Mouse (Mus musculus) kidney, adult 2 months (tissue): Measurements from ENCODE around the gene Scnn1a. TPM values are rescaled to one million over a fixed set of nuclear protein-coding genes. Genes with fewer than 3 reads are reported as not detected.

Experiments
- DNase-seq: peaks from one replicate; pipeline ENCODE4 v3.0.0; 2021
- H3K27ac ChIP-seq: fragments of 200-500 bp; 2 replicates; pipeline ENCODE4 v1.5.1; 2012; ENCODE audit warnings: low read depth, low read length, control low read depth, inconsistent platforms; ENCODE audit not compliant: insufficient read depth
- H3K27me3 ChIP-seq: fragments of 200-500 bp; replicated peaks from 2 replicates; pipeline ENCODE4 v1.6.1; 2012; ENCODE audit warnings: mild to moderate bottlenecking, moderate library complexity, low read length, inconsistent platforms; ENCODE audit not compliant: control insufficient read depth, insufficient read depth
- H3K36me3 ChIP-seq: fragments of 200-500 bp; 2 replicates; pipeline ENCODE4 v1.6.1; 2012; ENCODE audit warnings: mild to moderate bottlenecking, moderate library complexity, low read length, inconsistent platforms; ENCODE audit not compliant: control insufficient read depth, insufficient read depth
- H3K4me1 ChIP-seq: fragments of 200-500 bp; 2 replicates; pipeline ENCODE4 v1.6.1; 2011; ENCODE audit warnings: low read length; ENCODE audit not compliant: control insufficient read depth, insufficient read depth
- H3K4me3 ChIP-seq: fragments of 200-500 bp; 2 replicates; pipeline ENCODE4 v1.5.1; 2011; ENCODE audit warnings: mild to moderate bottlenecking, low read depth, low read length, control low read depth; ENCODE audit not compliant: insufficient read depth
- CTCF ChIP-seq: fragments of 200-500 bp; conservative IDR thresholded peaks from 2 replicates; pipeline ENCODE4 v1.5.1; 2011; ENCODE audit warnings: low read depth, mild to moderate bottlenecking, control low read depth, low read length, moderate library complexity, mixed read lengths; ENCODE audit not compliant: insufficient read depth, insufficient read length
- POLR2A ChIP-seq: fragments of 200-500 bp; IDR thresholded peaks from one replicate; pipeline ENCODE4 v1.6.1; 2011; ENCODE audit warnings: low read depth, low read length, control low read depth
- WGBS: fragments of 180-500 bp; shearing (Covaris S2); methylation state at CpG from one replicate; pipeline ENCODE4 v1.1.7; 2018; 5-methylcytosine and 5-hydroxymethylcytosine counted together
- polyA plus RNA-seq: library from polyadenylated mRNA; depleted of rRNA; stranded (reverse); fragments of >200 nt; gene quantifications from 2 replicates; pipeline ENCODE4 v1.2.3, GENCODE M21; 2012

The Scnn1a gene
- polyA plus RNA-seq, 1 experiment = 83.5 TPM

- DNase-seq = peak; percentile 50
- Histone ChIP-seq H3K36me3 (no peaks in the 10 kb centered on the region), H3K4me3 (peak overlapping the region; percentile 91), H3K4me1 (peaks cover 37% of the 10 kb centered on the region), H3K27me3 (no peaks in the 10 kb centered on the region), H3K27ac (peak overlapping the region; percentile 92)
- WGBS = 3% methylated on average over 20 of the region's 20 CpGs
- TF ChIP-seq CTCF = no peak
- no peak for TF ChIP-seq POLR2A
These were observed 30.0 kb downstream of the Scnn1a start for GRCm38 (mm10) chr6:125350231-125350994.

DNA sequence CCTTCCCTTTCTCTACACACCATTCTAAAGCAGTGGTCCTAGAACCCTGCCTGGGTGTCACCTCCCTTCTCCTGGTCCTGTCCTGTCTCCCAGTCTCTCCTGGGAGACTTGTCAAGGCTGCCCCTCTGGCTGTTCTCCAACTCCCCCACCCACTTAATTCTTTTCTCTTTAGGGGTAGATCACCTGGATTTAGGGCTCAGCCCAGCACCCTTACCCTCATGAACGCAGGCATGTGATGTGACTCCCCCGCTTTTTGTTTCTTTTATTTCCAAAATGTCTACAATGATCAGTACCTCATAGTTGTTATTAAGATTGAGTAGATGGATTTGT is 30.5 kb downstream of the Scnn1a start:
- no peak for DNase-seq
- TF ChIP-seq POLR2A (no peak), CTCF (no peak)
- H3K27ac ChIP-seq = no peak overlapping the region
- H3K27me3 ChIP-seq = no peaks in the 10 kb centered on the region
- H3K4me3 ChIP-seq = peak overlapping the region; percentile 91
- H3K36me3 ChIP-seq = no peaks in the 10 kb centered on the region
- 74% methylated on average over 2 of the region's 2 CpGs for WGBS
- H3K4me1 ChIP-seq = peaks cover 39% of the 10 kb centered on the region

- H3K36me3 ChIP-seq = no peaks in the 10 kb centered on the region
- TF ChIP-seq CTCF (no peak), POLR2A (no peak)
- peak overlapping the region; percentile 10; the same call in 1 of the 2 replicates for H3K4me3 ChIP-seq
- no peaks in the 10 kb centered on the region for H3K27me3 ChIP-seq
- peak; percentile 67 for DNase-seq
- H3K4me1 ChIP-seq = peaks cover 39% of the 10 kb centered on the region
- 43% methylated on average over 8 of the region's 8 CpGs for WGBS
- H3K27ac ChIP-seq = peak overlapping the region; percentile 4; the same call in 1 of the 2 replicates
These were observed 31.0 kb downstream of the Scnn1a start for GRCm38 (mm10) chr6:125351368-125352045.

GRCm38 (mm10) chr6:125352046-125352384 is 31.6 kb downstream of the Scnn1a start:
- no peaks in the 10 kb centered on the region for H3K36me3 ChIP-seq
- no peak for TF ChIP-seq POLR2A
- TF ChIP-seq CTCF = no peak
- WGBS = 42% methylated on average over 5 of the region's 5 CpGs
- H3K4me1 ChIP-seq = peaks cover 39% of the 10 kb centered on the region
- DNase-seq = no peak
- H3K4me3 ChIP-seq = no peak overlapping the region
- no peak overlapping the region for H3K27ac ChIP-seq
- no peaks in the 10 kb centered on the region for H3K27me3 ChIP-seq

GRCm38 (mm10) chr6:125352811-125353210 is 32.4 kb downstream of the Scnn1a start:
- H3K27me3 ChIP-seq = no peaks in the 10 kb centered on the region
- peaks cover 39% of the 10 kb centered on the region for H3K4me1 ChIP-seq
- H3K27ac ChIP-seq = 0 out of 2 replicates have a peak overlapping the region, but pooled peaks have one; percentile 8
- no peak overlapping the region for H3K4me3 ChIP-seq
- 32% methylated on average over 4 of the region's 4 CpGs for WGBS
- no peak for TF ChIP-seq POLR2A
- no peak for TF ChIP-seq CTCF
- H3K36me3 ChIP-seq = no peaks in the 10 kb centered on the region
- DNase-seq = peak; percentile 26

- no peak for TF ChIP-seq CTCF
- no peak for TF ChIP-seq POLR2A
- no peaks in the 10 kb centered on the region for H3K36me3 ChIP-seq
- H3K4me1 ChIP-seq = peaks cover 39% of the 10 kb centered on the region
- H3K4me3 ChIP-seq = no peak overlapping the region
- no peaks in the 10 kb centered on the region for H3K27me3 ChIP-seq
- no peak for DNase-seq
- H3K27ac ChIP-seq = peak overlapping the region; percentile 28
- WGBS = 74% methylated on average over 11 of the region's 11 CpGs
These were observed 32.8 kb downstream of the Scnn1a start for GRCm38 (mm10) chr6:125353221-125353620.

- Histone ChIP-seq H3K4me3 (no peak overlapping the region), H3K27ac (peak overlapping the region; percentile 85), H3K4me1 (peaks cover 38% of the 10 kb centered on the region), H3K36me3 (no peaks in the 10 kb centered on the region), H3K27me3 (no peaks in the 10 kb centered on the region)
- no peak for DNase-seq
- TF ChIP-seq POLR2A (no peak), CTCF (no peak)
- WGBS = 58% methylated on average over 4 of the region's 4 CpGs
These were observed 33.2 kb downstream of the Scnn1a start for GRCm38 (mm10) chr6:125353655-125354054.
